Mouse (Mus musculus): ENCODE data around the gene Shisa3. TPM values are rescaled to one million over a fixed set of nuclear protein-coding genes. Genes with fewer than 3 reads are reported as not detected.

The Shisa3 gene
- 1 to 10 TPM; 3.1 to 4.0 TPM for total RNA-seq (2021)
- long read RNA-seq, experiment 1, partial matches to known transcripts = 0 of 4 reads
- long read RNA-seq, experiment 1, other reads (novel, unspliced or antisense) = 0 of 4 reads
- long read RNA-seq, experiment 2, transcript Shisa3-201 (2 exons, 3,760 nt) = major isoform, 9 of 11 reads
- long read RNA-seq, experiment 2, partial matches to known transcripts = 0 of 11 reads
- long read RNA-seq, experiment 2, other reads (novel, unspliced or antisense) = 2 of 11 reads

DNA sequence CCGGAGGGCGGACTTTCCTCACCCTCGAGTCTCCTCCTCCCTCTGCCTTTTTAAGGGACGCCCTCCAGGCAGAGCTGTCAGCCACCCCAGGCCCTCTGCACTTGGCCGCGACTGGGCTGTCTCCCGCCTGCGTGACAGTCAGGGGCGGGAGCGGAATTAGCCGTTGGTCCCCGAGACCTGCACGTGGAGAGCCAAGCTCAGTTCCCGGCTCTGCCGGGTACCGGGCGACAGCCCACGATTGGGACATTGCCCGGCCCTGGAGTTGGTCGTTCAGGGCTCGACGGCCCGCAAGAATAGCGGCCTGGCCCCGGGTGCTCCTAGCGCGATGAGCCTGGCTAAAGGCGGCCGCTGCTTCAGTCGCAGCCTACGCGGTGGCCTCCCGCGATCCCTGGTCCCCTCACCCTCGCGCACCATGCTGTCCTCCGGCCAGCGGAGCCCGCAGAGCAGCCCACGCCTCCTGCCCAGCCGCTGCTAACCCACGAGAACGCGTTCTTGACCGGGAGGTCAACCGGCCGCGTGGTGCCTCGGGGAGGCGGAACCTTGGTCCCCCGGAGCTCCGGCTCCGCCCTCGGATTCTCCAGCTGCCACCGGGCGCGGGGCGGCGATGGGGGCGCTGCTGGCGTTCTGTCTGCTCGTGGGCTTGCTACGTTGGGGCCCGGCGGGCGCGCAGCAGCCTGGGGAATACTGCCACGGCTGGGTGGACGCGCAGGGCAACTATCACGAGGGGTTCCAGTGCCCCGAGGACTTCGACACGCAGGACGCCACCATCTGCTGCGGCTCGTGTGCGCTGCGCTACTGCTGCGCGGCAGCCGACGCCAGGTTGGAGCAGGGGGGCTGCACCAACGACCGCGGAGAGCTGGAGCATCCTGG is at the start of gene Shisa3:
Gene Shisa3 (plus strand): TSS at position 79 of the 870 bp plus-strand sequence.
- peak; percentile 40 for DNase-seq

DNA sequence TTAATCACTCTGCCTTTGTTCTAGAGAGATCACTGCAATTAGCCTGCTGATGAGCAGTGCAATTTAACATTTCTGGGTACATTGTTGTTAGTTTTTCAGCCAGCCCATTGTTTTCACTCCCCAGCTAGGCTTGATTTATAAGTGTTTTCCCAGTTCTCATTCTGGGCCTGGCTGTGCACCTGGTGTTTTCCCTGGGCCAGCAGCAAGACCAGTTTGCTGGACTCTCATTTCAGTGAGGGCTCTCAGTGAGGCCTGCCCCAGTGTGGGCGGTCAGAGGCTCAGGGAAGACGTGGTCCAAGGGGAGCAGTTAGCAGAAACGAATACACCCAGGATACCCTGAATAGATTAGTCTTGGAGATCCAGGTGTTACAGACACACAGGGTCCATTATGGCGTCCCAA is 49.0 kb upstream of the Shisa3 start:
- no peak for DNase-seq

DNA sequence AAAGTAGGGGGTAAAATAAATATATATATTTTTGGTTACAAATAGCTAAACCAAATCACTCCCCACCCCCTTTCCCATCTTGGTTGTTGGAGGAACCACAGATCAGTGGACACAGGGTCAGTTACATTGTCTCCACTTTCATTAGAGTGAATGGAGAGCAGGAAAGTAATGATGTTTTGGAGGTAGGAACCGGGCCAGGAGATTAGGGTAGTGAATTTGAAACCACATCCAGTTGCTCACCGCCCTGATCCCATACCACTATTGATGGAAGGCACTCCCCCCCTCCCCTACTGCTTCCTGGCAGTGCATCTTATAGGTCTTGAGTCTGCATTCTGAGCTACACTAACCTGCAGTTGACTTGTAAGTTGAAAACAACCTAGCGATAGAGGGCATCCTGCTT is 48.6 kb upstream of the Shisa3 start:
- no peak for DNase-seq

DNA sequence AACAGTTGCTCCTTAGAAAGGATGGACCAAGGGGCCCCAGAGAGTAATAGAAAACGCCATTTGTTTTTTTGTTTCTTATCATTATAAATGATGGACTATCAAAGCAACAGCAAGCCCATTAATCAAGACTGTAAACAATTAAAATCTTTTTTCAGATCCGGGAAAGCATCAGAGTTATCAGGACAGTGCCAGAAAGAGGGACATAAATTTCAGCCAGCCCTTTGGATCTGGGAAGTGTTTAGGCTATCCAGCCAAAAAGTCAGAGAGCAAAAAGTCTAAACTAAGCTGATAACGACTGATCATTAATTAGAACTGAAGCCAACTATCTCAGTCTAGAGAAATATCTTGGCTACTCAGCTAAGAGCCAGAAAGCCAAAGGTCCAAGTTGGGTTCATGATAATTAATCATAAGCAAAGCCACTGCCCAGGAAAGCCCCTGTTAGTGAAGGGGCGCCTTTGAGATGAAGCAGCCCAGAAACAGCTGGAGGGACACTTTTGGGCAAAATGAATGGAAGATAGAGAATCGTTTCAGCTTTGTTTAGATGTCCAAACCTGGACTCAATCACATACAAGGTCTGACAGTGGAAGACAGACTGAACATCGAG is 35.0 kb upstream of the Shisa3 start:
- no peak for DNase-seq

DNA sequence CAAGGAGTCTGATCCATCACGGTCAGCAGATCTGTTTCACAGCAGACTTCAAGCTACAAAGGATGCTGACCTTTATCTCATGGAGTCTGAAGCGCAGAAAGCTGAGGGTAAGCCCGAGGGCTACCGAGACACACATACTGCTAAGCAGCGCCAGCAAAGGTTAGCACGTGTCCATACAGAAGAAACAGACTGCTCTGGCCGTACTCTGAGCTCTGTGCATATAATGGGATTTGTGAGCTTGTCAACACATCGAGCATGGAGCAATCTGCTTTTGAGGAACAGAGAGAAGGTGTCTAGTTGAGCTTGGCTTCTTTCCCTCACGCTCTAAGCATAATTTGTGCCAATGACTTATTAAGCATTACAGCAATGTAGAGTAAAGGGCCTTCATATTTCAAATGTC is 33.6 kb upstream of the Shisa3 start:
- DNase-seq = no peak

DNA sequence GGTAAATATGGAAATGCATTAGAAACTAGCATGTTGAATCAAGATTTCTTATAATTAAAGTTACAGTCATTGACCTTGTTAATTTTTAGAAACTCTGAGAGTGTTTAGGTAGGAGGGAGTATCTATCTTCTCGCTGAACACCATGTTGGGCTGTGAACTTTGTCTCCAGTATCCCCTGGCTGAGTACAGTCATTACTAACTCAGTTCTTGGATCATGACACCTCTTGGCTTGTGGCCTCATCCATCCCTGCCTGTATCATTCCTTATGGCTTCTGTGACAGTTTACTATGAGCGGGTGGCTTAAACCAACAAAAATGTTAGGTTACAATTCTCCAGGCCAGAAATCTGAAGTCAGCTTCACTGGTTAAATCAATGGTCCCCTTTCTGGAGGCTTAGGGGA is 32.0 kb upstream of the Shisa3 start:
- DNase-seq = no peak

DNA sequence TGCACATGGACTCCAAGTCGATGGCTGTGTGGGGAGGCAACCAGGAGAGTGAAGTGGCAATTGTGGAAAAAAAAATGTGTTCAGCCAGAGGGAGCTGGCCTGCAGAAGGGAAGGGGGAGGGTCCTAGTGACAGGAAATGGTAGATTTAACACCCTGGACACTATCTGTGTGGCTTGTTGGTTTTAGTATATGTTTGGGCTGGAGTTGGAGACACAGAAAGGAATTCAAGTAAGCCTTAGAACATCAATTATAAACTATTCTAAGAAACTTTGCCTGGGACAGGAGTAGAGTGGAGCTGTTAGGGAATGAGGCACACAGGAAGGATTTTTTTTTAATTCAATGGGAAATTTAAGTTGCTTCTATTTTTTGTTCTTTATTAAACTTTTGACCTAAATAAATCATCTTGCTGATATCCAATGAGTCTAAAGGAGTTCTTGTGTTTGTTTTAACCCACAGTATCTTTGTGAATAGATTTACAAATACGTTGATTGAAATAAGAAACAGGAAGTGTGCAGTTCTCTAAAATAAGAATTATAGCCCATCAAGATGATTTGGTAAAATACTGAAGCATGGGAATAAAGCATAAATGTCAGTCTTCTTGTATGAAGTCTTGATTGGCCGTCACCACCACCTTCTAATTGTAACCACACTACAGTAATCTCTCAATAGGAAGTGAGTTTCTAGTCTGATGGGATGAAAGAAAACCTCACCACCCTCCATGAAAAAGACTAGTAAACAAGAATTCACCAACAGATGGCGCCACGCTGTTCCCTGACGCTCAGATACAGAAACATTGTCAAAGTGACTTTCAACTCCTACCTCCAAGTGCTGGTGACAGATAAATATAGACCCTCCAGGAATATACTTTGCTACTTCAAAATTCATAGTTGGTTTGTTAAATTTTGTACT is 27.7 kb upstream of the Shisa3 start:
- DNase-seq = no peak

DNA sequence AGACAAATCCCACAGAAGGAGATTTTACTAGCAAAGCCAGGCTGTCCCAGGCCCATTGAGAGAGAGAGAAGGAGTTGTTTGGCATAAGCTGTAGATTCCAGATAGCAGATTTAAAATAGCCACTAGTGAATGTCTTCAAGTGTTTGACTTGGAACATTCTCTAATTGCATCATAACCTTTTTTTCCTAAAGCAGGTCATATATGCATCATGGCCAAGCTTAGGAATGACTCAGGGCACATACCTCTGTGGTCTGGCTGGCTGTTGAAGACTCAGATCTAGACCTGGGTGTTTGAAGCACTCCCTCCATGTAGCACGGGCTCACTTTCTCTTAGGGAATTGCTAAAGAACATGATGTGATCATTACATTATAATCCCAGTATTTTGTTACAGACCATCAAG is 12.6 kb upstream of the Shisa3 start:
- DNase-seq = no peak

DNA sequence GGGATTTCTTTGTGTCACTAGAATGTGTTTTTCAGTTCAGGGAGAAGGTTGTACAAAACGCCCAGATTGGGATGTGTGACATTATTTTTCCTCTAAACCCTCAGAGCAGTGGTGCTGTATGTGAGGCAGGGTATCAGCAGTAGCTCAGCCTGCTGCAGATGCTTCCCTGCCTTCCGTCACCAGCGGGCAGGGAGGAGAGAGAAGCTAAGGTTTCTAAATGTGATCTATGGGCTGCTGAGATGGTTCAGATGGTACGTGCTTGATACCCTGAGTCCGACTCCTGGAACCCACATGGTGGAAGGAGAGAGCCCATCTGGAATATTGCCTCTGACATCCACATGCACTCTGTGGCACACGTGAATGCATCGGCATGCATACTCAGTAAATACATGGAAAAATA is 12.1 kb upstream of the Shisa3 start:
- no peak for DNase-seq

DNA sequence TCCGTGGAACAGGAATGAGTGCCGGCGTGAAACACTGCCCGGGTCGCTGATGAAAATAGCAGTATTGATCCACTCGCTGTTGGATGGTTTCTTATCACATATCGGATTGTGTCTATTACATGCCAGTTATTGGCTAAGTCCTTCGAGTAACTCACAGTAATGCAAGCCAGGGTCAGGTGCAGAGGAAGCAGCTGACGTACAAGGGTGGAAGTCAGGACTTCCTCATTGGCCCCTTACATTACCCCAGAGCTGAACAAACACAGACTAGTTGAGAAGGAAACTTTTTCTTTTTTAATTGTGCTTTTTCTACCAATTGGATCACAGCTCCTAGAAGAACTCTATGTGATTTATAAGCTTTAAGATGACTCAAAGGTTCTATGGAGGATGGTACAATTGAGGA is 7.7 kb upstream of the Shisa3 start:
- DNase-seq = no peak

DNA sequence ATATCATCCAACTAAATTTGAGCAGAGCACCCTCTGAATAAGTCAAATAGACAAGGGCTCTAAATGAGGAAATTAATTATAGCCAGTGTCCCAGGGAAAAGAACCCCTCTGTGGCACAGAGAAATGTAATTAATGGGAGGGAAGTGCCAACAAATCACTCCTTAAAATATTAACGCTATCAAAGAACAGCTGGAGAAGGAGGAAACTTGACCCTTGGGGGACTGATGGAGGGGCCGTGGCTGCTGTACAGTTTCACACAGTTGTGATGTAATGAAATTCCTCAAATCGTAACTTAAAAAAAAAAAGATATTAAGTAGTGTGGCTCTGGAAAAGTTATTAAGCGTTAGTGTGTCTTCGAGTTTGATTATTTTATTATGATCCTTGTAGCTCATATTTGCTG is 1.7 kb upstream of the Shisa3 start:
- DNase-seq = no peak

DNA sequence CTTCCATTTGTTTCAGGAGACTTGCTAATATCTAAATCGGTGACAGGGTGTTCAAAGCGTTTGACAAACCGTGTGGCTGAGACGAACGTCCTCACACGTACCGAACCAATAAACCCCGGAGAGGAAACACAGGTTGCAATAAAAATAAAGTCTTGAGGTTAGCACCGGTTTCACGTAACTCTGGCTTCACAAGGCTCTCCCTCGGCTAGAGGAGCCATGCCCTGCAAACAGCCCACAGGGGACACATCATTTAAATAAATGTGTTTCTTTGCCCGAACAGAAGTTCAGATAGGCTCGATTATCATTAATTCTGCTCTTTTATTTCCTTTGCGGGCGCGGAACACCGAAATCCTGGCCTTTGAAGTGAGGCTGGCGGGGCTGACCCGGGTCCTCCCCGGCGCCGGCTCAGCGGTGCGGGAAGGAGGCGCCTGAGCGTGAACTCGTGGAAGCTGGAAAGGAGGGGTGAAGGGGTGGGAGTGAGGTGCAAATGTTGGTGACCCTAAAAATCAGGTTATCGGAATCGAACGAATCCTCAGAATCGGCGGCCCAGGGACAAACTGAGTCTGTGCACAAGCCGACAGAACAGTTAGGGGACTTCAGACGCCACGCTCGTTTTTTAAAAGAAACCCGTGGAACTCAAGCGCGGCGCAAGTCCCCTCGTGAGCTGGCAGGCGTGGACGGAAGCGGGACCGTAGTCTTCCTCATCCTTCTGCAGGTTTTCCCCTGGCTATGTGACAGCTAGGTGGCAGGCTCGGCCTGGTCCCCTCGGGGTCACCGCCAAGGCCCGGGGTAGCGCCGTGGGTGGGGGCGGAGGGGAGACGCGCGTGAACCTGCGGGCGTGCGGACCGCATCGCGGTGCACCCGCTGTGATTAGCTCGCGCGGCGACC is 522 bp upstream of the Shisa3 start:
- peak; percentile 24 for DNase-seq

DNA sequence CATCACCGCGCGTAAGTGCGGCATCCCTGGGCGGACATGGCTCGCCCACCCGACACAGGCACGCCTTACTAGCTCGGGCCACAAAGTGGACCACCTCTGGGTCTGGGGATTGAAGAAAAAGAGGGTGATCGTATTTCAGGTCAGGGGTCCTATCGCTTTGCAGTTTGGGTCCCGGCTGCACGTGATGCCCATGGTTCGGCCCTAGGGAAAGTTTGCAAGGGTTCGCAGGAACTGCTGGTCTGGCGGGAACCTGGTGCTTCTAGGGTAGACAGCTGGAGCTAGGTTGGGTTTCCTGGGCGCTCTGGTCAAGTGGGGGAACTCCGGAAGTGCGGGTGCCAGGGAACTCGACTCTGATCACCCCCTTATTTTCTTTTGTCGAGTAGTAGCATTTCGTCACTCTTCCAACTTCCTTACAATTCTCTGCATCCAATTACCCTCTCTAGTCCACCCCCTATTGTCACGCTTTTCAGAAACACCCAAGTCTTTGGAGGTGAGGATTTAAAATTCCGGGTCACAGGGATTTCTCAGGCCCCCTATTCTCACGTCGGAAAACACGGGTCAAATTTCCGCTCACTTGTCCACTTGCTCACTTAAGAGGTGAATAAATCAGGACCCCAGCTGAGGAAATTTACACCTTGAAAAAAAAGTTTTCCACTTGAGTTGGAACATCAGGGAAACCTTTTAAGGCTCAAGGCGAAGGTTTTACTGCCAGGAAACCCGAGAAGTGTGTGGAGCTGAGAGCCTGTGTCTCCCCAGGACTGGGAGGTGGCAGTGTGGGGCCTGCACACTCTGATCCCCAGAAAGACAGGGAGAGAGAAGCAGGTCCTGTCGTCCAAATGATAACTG is 1.2 kb downstream of the Shisa3 start:
- DNase-seq = no peak

DNA sequence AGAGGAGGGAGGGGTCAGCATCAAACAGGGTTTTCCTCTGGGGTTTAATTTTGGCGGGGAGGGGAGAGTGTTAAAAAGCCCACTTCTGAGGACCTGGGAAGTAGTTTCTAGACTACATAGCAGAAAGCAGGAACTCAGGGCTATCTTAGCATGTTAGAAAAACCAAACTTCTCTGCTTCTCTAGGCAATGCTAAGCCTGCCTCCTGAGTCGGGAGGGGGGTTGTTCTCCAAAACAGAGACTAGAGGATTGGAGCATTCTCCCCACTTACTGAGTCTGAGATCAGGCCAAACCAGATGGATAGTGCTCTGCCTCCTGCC is 1.8 kb downstream of the Shisa3 start:
- no peak for DNase-seq

DNA sequence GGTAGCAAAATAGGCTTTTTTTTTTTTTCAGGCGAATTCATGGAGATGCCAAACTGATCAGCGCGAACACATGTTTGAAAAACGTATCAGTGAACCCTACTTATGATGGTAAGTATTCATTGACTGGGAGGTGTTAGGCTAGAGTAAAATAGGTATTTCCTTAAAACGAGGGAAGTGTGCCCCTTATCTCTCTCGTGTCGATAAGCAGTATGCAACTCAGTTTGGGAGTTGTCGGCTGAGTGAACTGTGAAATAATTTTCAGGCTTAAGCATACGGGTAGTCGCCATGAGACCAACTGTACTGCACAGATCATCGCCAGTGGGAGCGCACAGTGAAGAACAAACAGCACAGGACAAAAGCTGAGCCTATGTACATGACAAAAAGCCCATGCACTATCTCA is 13.5 kb downstream of the Shisa3 start:
- DNase-seq = no peak

DNA sequence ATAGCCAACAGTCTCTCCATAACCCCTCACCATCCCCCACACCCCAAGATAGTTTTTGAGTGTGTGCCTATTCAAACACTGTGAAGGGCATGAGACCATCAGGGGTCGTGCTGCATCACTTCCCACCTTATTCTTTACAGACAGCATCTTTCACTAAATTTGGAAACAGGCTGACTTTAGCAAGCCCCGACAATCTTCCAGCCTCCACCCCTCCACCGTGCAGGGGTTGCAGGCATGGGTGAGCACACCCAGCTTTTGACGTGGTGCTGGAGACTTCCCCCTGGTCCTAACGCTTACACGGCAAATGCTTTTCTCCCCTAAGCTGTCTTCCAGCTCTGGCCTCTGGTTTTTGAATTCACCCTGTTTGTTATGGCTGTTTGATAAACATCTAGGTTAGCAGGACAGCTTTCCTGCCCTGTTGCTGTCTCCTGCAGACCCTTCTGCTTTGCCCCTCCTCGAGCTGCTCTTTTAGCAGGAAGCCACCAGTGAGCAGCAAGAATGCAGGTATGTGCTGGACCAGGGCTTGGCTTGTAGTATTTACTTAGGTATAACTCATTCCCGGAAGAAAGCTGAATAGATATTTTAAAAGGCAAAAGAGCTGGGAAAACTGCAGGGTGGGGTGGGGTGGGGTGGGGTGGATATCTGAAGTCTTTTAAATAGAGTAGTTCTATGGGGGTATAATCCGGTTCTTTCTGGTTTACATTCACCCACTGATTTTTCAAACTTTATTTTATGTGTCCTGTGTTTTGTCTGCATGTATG is 20.7 kb downstream of the Shisa3 start:
- no peak for DNase-seq

DNA sequence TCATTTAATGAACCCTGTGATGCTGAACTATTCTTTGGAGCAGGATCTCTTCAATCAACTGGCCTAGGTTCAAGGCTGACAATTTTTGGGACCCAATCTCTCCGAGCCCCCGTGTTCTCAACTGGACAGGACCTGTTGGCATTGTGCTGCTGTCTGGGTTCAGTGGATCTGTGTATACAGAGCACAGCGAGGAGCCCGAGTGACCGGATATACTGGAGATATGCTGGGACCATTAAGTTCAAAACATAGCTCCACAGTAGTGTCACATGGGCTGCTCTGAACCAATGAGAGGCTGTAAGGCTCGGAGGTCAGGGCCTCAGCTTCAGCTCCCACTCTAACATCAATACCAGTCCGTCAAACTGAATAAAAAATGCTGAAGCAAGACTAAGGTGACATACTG is 21.8 kb downstream of the Shisa3 start:
- DNase-seq = no peak

DNA sequence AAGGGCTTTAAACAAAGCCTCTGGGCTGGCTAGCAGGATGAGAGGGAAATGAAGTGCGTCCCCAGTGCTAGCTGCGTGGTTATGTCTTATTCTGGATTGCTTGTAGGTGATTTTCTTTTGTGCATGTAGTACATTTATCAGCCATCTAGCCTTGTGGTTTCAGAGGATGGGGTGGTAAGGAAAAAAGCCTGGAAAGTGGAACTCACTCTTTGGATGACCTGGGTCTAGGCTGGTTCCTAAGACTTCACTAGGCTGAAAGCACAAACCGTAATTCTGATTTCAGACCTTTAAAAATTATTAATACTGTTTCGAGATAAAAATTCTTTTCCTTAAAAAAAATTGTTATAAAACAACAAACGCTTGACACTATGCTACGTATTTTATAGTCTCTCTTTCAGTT is 22.2 kb downstream of the Shisa3 start:
- DNase-seq = no peak

DNA sequence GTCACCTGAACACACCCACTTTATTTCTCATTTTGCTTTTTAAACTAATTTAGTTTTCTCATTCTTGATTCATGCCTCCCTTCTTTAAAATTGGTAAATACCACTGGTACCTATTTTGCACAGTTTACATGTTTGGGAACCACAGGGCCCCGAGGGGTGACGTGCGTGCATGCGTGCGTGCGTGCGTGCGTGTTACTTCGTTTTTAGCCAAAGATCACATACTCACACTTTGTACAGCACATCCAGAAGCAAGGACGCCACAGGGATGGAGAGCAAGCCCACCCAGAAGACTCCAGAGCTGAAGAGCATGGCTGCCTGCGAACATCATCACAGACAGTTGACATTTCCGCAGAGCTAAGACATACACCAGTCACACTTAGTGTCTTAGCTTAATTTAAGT is 23.6 kb downstream of the Shisa3 start:
- DNase-seq = no peak

Measured in gastrocnemius, postnatal 10 days (tissue).